ENCODE assay signal across 23 mouse cellular contexts in the genomic region with DNA sequence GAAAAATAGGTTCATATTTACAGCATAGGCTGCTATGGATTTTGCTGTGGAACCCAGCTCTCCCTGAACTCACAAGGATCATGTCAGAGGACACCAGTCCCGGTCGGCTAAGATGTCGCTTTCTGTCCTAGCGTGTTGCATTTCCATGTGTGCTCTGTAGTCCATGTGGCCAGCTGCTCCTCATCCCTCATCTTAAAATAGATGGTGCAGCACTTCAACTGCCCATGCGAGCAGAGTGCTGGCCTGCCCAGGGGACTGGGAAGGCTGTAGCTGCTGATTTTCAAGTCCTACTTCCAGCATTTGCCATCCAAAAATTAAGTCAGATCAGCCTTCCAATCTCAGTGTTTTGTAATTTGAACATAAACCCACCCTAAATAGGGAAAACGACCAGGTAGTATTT.
DNase-seq lines count a peak whose midpoint lies in the region; ATAC-seq and TF ChIP-seq lines count a peak whose summit lies in the region.
"Had no signal": no experiment of that assay in that cellular context is flagged by ENCODE, and none has a peak within 500 bp of the region (broad histone marks: within the 10 kb centered on the region; RNA-seq: fewer than 3 reads in every experiment).

No protein-coding gene starts in this region.

- WGBS in heart, embryonic 16.5 days: 59% methylated on average over 6 of the region's 6 CpGs

- no peak overlapping the region for H3K4me3 ChIP-seq in gastrocnemius, adult 2 months
- no peak overlapping the region for H3K4me3 ChIP-seq in heart, embryonic 16.5 days (ENCODE audit: low read length)
- H3K4me3 ChIP-seq: embryonic facial prominence, embryonic 12.5 days; embryonic facial prominence, embryonic 15.5 days; heart, adult 2 months; heart, embryonic 10.5 days; hindbrain, embryonic 12.5 days; hindbrain, embryonic 15.5 days had no signal

- H3K36me3 ChIP-seq in heart, embryonic 16.5 days (ENCODE audit: control insufficient read depth, insufficient read depth): no peaks in the 10 kb centered on the region
- H3K36me3 ChIP-seq: embryonic facial prominence, embryonic 12.5 days; embryonic facial prominence, embryonic 15.5 days; heart, embryonic 10.5 days; hindbrain, embryonic 12.5 days; hindbrain, embryonic 15.5 days had no signal

- ATAC-seq in heart, embryonic 16.5 days (replicated peaks; ENCODE audit: extremely low read depth, insufficient read depth, low FRiP score): 0 out of 2 replicates have a peak, but pooled peaks have one; percentile 68
- ATAC-seq: forebrain, embryonic 14.5 days; forebrain, postnatal 0 days; intestine, postnatal 0 days; Patski had no signal

- DNase-seq in cerebellum, postnatal 10 days: peak; percentile 38 to 54
- DNase-seq in cerebellum, adult 8-10 months: no peak
- DNase-seq in gastrocnemius, adult 2 months: peak; percentile 42
- DNase-seq in gastrocnemius, postnatal 10 days: no peak
- no peak for DNase-seq in heart, postnatal 36 days
- DNase-seq in mesoderm, embryonic 11.5 days (ENCODE audit: low read depth, low spot score): peak; percentile 39
- DNase-seq in Muller cell, postnatal 12 days (ENCODE audit: inconsistent ontology term): no peak
- DNase-seq: adrenal gland, postnatal 10 days; adrenal gland, postnatal 36 days; cerebellum, adult 18-20 months; forebrain, postnatal 0 days; gastrocnemius, postnatal 14 days; heart, adult 2 months; kidney, adult 2 months had no signal

- peaks cover 9% of the 10 kb centered on the region for H3K4me1 ChIP-seq in heart, embryonic 16.5 days (ENCODE audit: control insufficient read depth, insufficient read depth, low read length)
- H3K4me1 ChIP-seq: embryonic facial prominence, embryonic 12.5 days; embryonic facial prominence, embryonic 15.5 days; hindbrain, embryonic 15.5 days had no signal

- peak overlapping the region; percentile 59; the same call in 1 of the 2 replicates for H3K27ac ChIP-seq in gastrocnemius, adult 2 months
- H3K27ac ChIP-seq in heart, embryonic 16.5 days (ENCODE audit: low read length): no peak overlapping the region
- H3K27ac ChIP-seq: embryonic facial prominence, embryonic 12.5 days; embryonic facial prominence, embryonic 15.5 days; heart, adult 2 months; heart, embryonic 10.5 days; hindbrain, embryonic 12.5 days; hindbrain, embryonic 15.5 days had no signal

- no peak overlapping the region for H3K4me2 ChIP-seq in heart, embryonic 16.5 days (ENCODE audit: low read depth, low read length)
- H3K4me2 ChIP-seq: embryonic facial prominence, embryonic 12.5 days; embryonic facial prominence, embryonic 15.5 days; hindbrain, embryonic 12.5 days; hindbrain, embryonic 15.5 days had no signal

- H3K27me3 ChIP-seq in heart, embryonic 16.5 days (ENCODE audit: control insufficient read depth, insufficient read depth, low read length): no peaks in the 10 kb centered on the region
- H3K27me3 ChIP-seq: embryonic facial prominence, embryonic 12.5 days; embryonic facial prominence, embryonic 15.5 days; hindbrain, embryonic 12.5 days; hindbrain, embryonic 15.5 days; Patski had no signal

- intact Hi-C loops in gastrocnemius, adult 2 months (cut with DNase I): no loop called here
- intact Hi-C loops in heart, postnatal 36 days (cut with DNase I): no loop called here

- no peak for TF ChIP-seq CTCF in gastrocnemius, adult 2 months (IDR thresholded peaks at IDR 0.05)

- no peaks in the 10 kb centered on the region for H3K9me3 ChIP-seq in heart, embryonic 16.5 days (replicated peaks; ENCODE audit: control insufficient read depth, low read length)
- H3K9me3 ChIP-seq: embryonic facial prominence, embryonic 12.5 days; embryonic facial prominence, embryonic 15.5 days; heart, embryonic 10.5 days; hindbrain, embryonic 12.5 days; hindbrain, embryonic 15.5 days had no signal

- no peak overlapping the region for H3K9ac ChIP-seq in heart, embryonic 16.5 days (ENCODE audit: low read length)
- H3K9ac ChIP-seq: embryonic facial prominence, embryonic 12.5 days; embryonic facial prominence, embryonic 15.5 days; forebrain, postnatal 0 days; hindbrain, embryonic 12.5 days; hindbrain, embryonic 15.5 days had no signal

Comparison
In these comparisons a context has a peak if more than half of its experiments do, and no peak if none do; other contexts are left out.
1. DNase-seq: peak in cerebellum, postnatal 10 days (2 of 2), gastrocnemius, adult 2 months (single experiment) and mesoderm, embryonic 11.5 days (single experiment); none in cerebellum, adult 8-10 months (single experiment), gastrocnemius, postnatal 10 days (single experiment), heart, postnatal 36 days (0 of 2) and Muller cell, postnatal 12 days (single experiment).